Mouse (Mus musculus) heart, embryonic 10.5 days (tissue): ENCODE results near the gene Rai14. TPM values are rescaled to one million over a fixed set of nuclear protein-coding genes. Genes with fewer than 3 reads are reported as not detected.

Experiments
- DNase-seq: peaks from one replicate; pipeline ENCODE4 v3.0.0-alpha.2; 2017; ENCODE audit warnings: low spot score
- H3K27ac ChIP-seq: fragments of 300-500 bp; sonication (generic); 2 replicates; pipeline ENCODE4 v1.5.1; 2016; ENCODE audit warnings: mild to moderate bottlenecking
- H3K27me3 ChIP-seq: fragments of 300-500 bp; sonication (generic); 2 replicates; pipeline ENCODE4 v1.6.1; 2016; ENCODE audit warnings: mild to moderate bottlenecking; ENCODE audit not compliant: poor library complexity, insufficient read depth, severe bottlenecking
- H3K36me3 ChIP-seq: fragments of 300-500 bp; sonication (generic); 2 replicates; pipeline ENCODE4 v1.6.1; 2016; ENCODE audit warnings: mild to moderate bottlenecking, moderate library complexity
- H3K4me1 ChIP-seq: fragments of 300-500 bp; sonication (generic); 2 replicates; pipeline ENCODE4 v1.6.1; 2016; ENCODE audit warnings: mild to moderate bottlenecking
- H3K4me3 ChIP-seq: fragments of 300-500 bp; sonication (generic); 2 replicates; pipeline ENCODE4 v1.5.1; 2016; ENCODE audit warnings: mild to moderate bottlenecking, moderate library complexity
- H3K9me3 ChIP-seq: fragments of 300-500 bp; sonication (generic); 2 replicates; pipeline ENCODE4 v1.6.1; 2016; ENCODE audit warnings: mild to moderate bottlenecking, moderate library complexity
- WGBS: fragments of 180-500 bp; shearing (Covaris S2); methylation state at CpG from one replicate; pipeline ENCODE4 v1.1.7; 2016; 5-methylcytosine and 5-hydroxymethylcytosine counted together
- polyA plus RNA-seq: library from polyadenylated mRNA; unstranded; fragments of >200 nt; fragmentation: Nextera tagmentation; extraction: Ambion mirVana; gene quantifications from 2 replicates; pipeline ENCODE4 v1.2.1, GENCODE M21; 2016

Gene Rai14
- polyA plus RNA-seq, 1 experiment from 2014 or later, result 34.4 TPM

- Histone ChIP-seq H3K4me1 (peaks cover 10% of the 10 kb centered on the region), H3K36me3 (peaks cover 15% of the 10 kb centered on the region), H3K9me3 (peaks cover 3% of the 10 kb centered on the region; the same call in 1 of the 2 replicates), H3K4me3 (no peak overlapping the region), H3K27me3 (no peaks in the 10 kb centered on the region), H3K27ac (no peak overlapping the region)
- WGBS, result 84% methylated on average over 3 of the region's 3 CpGs
- no peak for DNase-seq
Measured at GRCm38 (mm10) chr15:10619678-10620077, 94.7 kb downstream of the Rai14 start.

- Histone ChIP-seq H3K4me3 (no peak overlapping the region), H3K27ac (no peak overlapping the region), H3K4me1 (0 out of 2 replicates have a peak, but pooled peaks cover 3% of the 10 kb centered on the region), H3K36me3 (peaks cover 15% of the 10 kb centered on the region), H3K9me3 (peaks cover 3% of the 10 kb centered on the region; the same call in 1 of the 2 replicates), H3K27me3 (no peaks in the 10 kb centered on the region)
- 85% methylated on average over 2 of the region's 2 CpGs for WGBS
- DNase-seq, result no peak
Measured at GRCm38 (mm10) chr15:10618276-10618675, 96.1 kb downstream of the Rai14 start.

- no peaks in the 10 kb centered on the region for H3K27me3 ChIP-seq
- H3K4me1 ChIP-seq, result no peaks in the 10 kb centered on the region
- peaks cover 15% of the 10 kb centered on the region for H3K36me3 ChIP-seq
- DNase-seq, result no peak
- 62% methylated on average over 6 of the region's 6 CpGs for WGBS
- H3K9me3 ChIP-seq, result peaks cover 3% of the 10 kb centered on the region; the same call in 1 of the 2 replicates
- H3K27ac ChIP-seq, result no peak overlapping the region
- H3K4me3 ChIP-seq, result no peak overlapping the region
Measured at GRCm38 (mm10) chr15:10616001-10616400, 98.4 kb downstream of the Rai14 start.

- no peak for DNase-seq
- 81% methylated on average over 9 of the region's 9 CpGs for WGBS
- no peak overlapping the region for H3K4me3 ChIP-seq
- no peaks in the 10 kb centered on the region for H3K27me3 ChIP-seq
- no peaks in the 10 kb centered on the region for H3K9me3 ChIP-seq
- H3K4me1 ChIP-seq, result no peaks in the 10 kb centered on the region
- H3K27ac ChIP-seq, result no peak overlapping the region
- peaks cover 10% of the 10 kb centered on the region for H3K36me3 ChIP-seq
Measured at GRCm38 (mm10) chr15:10611040-10611439, 103.4 kb downstream of the Rai14 start.

GRCm38 (mm10) chr15:10609107-10609506 lies 105.3 kb downstream of the Rai14 start:
- Histone ChIP-seq H3K36me3 (peaks cover 25% of the 10 kb centered on the region), H3K27ac (no peak overlapping the region), H3K9me3 (no peaks in the 10 kb centered on the region), H3K27me3 (no peaks in the 10 kb centered on the region), H3K4me3 (no peak overlapping the region), H3K4me1 (no peaks in the 10 kb centered on the region)
- no peak for DNase-seq
- 88% methylated on average over 4 of the region's 4 CpGs for WGBS

GRCm38 (mm10) chr15:10608508-10609098 lies 105.8 kb downstream of the Rai14 start:
- peaks cover 29% of the 10 kb centered on the region for H3K36me3 ChIP-seq
- no peak overlapping the region for H3K27ac ChIP-seq
- WGBS, result 70% methylated on average over 6 of the region's 6 CpGs
- DNase-seq, result no peak
- no peaks in the 10 kb centered on the region for H3K27me3 ChIP-seq
- H3K4me3 ChIP-seq, result no peak overlapping the region
- no peaks in the 10 kb centered on the region for H3K4me1 ChIP-seq
- H3K9me3 ChIP-seq, result no peaks in the 10 kb centered on the region

GRCm38 (mm10) chr15:10599413-10599812 lies 115.0 kb downstream of the Rai14 start:
- H3K36me3 ChIP-seq, result peaks cover 5% of the 10 kb centered on the region; the same call in 1 of the 2 replicates
- H3K27me3 ChIP-seq, result no peaks in the 10 kb centered on the region
- no peaks in the 10 kb centered on the region for H3K9me3 ChIP-seq
- WGBS, result 69% methylated on average over 7 of the region's 7 CpGs
- no peak overlapping the region for H3K4me3 ChIP-seq
- H3K4me1 ChIP-seq, result peaks cover 18% of the 10 kb centered on the region
- DNase-seq, result no peak
- no peak overlapping the region for H3K27ac ChIP-seq

- Histone ChIP-seq H3K4me1 (peaks cover 18% of the 10 kb centered on the region), H3K27ac (peak overlapping the region; percentile 17; the same call in 1 of the 2 replicates), H3K4me3 (no peak overlapping the region), H3K27me3 (no peaks in the 10 kb centered on the region), H3K9me3 (no peaks in the 10 kb centered on the region), H3K36me3 (no peaks in the 10 kb centered on the region)
- WGBS, result 55% methylated on average over 16 of the region's 16 CpGs
- DNase-seq, result no peak
Measured at GRCm38 (mm10) chr15:10598259-10599225, 115.9 kb downstream of the Rai14 start.

- H3K27me3 ChIP-seq, result no peaks in the 10 kb centered on the region
- no peak for DNase-seq
- WGBS, result 92% methylated on average over 9 of the region's 9 CpGs
- H3K4me1 ChIP-seq, result peaks cover 18% of the 10 kb centered on the region
- H3K27ac ChIP-seq, result no peak overlapping the region
- H3K4me3 ChIP-seq, result no peak overlapping the region
- 0 out of 2 replicates have a peak, but pooled peaks cover 9% of the 10 kb centered on the region for H3K36me3 ChIP-seq
- H3K9me3 ChIP-seq, result no peaks in the 10 kb centered on the region
Measured at GRCm38 (mm10) chr15:10596871-10597270, 117.6 kb downstream of the Rai14 start.

GRCm38 (mm10) chr15:10595408-10595807 lies 119.0 kb downstream of the Rai14 start:
- H3K9me3 ChIP-seq, result no peaks in the 10 kb centered on the region
- no peak overlapping the region for H3K4me3 ChIP-seq
- no peak overlapping the region for H3K27ac ChIP-seq
- 0 out of 2 replicates have a peak, but pooled peaks cover 9% of the 10 kb centered on the region for H3K36me3 ChIP-seq
- no peak for DNase-seq
- no peaks in the 10 kb centered on the region for H3K27me3 ChIP-seq
- H3K4me1 ChIP-seq, result peaks cover 18% of the 10 kb centered on the region
- WGBS, result 82% methylated on average over 6 of the region's 6 CpGs

- 86% methylated on average over 10 of the region's 10 CpGs for WGBS
- H3K9me3 ChIP-seq, result no peaks in the 10 kb centered on the region
- peaks cover 18% of the 10 kb centered on the region for H3K4me1 ChIP-seq
- no peak overlapping the region for H3K4me3 ChIP-seq
- H3K27ac ChIP-seq, result no peak overlapping the region
- H3K27me3 ChIP-seq, result no peaks in the 10 kb centered on the region
- 0 out of 2 replicates have a peak, but pooled peaks cover 9% of the 10 kb centered on the region for H3K36me3 ChIP-seq
- no peak for DNase-seq
Measured at GRCm38 (mm10) chr15:10594910-10595309, 119.5 kb downstream of the Rai14 start.

- Histone ChIP-seq H3K4me1 (peaks cover 2% of the 10 kb centered on the region), H3K27ac (no peak overlapping the region), H3K4me3 (no peak overlapping the region), H3K27me3 (no peaks in the 10 kb centered on the region), H3K9me3 (no peaks in the 10 kb centered on the region), H3K36me3 (peaks cover 21% of the 10 kb centered on the region; the same call in 1 of the 2 replicates)
- 85% methylated on average over 6 of the region's 6 CpGs for WGBS
- DNase-seq, result no peak
Measured at GRCm38 (mm10) chr15:10593094-10593493, 121.3 kb downstream of the Rai14 start.

- 69% methylated on average over 2 of the region's 2 CpGs for WGBS
Measured at GRCm38 (mm10) chr15:10586565-10586964, 127.9 kb downstream of the Rai14 start.

More at GRCm38 (mm10) chr15:10586565-10586964, 127.9 kb downstream of the Rai14 start:
- H3K4me3 ChIP-seq, result no peak overlapping the region
- H3K27me3 ChIP-seq, result no peaks in the 10 kb centered on the region
- no peak overlapping the region for H3K27ac ChIP-seq
- no peaks in the 10 kb centered on the region for H3K4me1 ChIP-seq
- H3K36me3 ChIP-seq, result peaks cover 14% of the 10 kb centered on the region; the same call in 1 of the 2 replicates
- no peaks in the 10 kb centered on the region for H3K9me3 ChIP-seq
- no peak for DNase-seq
